Mouse (Mus musculus) thymus, postnatal 14 days (tissue): ENCODE results near the gene Akap12.

ENCODE experiments used
- DNase-seq: peaks from one replicate; pipeline ENCODE4 v3.0.0; 2021

Akap12 gene

DNA sequence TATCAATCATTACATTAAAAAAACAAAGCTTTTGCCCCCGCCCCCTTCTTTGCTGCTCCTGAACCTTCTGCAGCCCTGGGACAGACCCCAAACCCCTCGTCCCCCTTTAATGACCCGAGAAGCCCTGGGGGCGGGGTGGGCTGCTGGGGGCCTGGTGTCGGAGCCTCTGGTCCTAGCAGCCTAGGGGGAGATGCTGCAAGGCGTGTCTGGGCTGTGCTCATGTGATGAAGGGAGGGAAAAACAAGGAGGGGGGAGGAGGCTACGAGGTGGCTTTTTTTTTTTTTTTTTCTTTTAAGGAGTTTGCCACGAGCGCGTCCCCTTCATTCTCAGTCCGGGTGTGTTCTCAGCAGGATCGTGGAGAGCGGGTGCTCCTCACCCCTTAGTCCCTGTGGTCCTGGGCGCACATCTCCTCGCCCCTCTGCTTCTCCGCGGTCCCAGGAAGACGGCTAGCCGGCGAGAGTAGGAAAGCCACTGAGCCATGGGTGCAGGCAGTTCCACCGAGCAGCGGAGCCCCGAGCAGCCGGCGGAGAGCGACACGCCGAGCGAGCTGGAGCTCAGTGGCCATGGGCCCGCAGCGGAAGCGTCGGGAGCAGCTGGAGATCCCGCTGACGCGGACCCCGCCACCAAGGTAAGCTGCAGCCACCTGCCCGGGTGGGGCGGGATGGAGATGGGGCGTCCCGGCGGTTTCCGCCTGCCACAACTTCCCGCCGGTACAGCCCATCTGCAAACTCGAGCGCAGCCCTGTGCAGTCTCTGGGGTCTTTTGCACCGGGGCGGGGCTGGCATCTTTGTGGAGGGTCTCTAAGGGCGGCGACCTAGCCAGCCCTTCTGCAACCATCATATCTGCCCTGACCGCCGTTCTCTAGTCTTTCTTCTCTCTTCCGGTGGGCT lies at the start of gene Akap12:
Akap12 (plus strand) TSS at position 340 of the 890 bp plus-strand sequence.
- peak; percentile 85 for DNase-seq

DNA sequence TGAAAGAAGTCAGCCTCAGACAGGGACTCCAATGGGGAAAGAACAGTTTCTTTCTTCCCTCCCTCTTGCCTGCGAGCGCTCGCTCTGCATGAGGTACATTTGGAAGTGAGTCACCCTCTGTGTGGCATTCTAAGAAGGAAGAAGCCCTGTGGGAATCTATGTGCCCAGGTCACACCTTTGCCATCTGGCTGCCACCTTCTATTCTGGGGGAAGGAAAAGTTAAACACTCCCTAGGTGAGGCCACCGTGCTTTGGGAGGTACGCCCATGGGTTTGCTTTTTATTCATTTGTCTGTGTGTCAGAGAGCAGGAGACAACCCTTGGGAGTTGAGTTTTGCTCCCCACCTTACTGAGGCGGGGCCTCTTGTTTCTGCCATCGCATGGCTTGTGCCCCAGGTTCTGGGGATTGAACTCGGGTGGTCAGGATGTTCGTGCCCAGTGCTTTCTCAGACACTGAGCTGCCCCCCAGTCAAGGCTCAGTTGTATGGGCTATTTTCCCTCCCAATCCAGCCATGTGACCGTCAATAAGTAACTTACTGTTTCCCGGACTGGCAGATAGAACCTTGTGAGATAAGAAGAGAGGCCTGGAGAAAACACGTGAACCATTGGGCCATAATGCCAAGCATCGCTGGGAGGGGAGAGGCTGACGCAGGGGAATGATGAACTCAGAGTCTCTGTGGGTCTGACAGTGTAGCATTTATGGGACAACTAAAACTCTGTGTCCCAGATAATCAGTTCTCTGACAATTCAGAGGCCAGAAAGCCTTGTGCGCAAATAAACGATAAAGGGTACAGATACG lies 35.4 kb upstream of the Akap12 start:
- DNase-seq, result no peak

DNA sequence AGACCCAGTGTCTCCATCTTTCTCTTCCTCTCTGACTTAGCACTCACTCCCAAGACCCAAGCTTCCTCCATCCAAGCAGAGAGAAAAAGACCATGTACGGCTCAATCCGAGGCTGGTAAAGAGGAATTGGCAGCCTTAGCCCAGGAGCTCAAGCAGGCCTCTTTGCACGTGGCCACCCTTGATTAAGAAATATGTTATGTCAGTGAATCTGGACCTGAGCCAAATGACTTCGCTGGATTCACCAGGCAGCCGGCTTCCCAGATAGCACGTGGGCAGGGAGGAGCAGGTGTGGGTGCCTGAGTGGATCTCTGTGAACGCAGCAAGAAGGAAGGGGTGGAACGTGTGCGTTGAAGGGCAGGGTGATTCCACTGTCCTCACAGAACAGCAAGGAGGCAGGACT lies 33.1 kb upstream of the Akap12 start:
- no peak for DNase-seq

DNA sequence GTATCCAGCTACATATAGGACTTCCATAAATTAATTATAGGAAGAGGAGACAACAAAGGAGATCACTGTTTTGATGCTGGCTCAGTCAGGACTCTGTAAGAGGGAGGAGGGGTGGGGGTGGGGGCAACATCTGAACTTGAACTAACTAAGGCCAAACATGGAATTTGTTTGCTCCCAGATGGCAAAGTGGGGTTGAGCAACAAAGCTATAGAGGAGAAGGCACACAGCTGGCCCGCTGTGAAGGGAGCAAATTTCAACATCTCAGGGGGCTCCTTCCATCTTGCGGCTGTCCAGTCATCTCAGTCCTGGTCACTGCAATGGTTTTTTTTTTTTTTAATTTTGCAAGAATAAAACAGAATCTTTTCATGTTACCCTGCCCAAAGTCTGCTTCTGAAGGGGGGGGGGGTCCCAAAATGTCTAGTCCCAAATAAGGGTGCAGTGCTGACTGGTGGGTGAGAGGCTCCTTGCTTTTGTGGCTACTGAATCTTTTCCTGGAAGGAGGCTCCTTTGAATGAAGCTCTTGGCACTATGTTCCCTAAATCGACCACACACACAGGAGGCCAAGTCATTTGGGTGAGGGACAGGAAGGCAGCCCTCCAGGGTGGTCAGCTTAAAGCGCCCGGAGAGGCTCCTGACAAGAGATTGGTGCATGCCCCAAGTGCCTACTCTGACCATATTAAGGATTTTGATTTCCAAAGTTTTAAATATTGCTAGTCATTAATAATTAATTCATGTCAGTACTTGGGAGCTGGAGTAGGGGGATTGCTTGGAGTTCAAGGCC lies 26.2 kb upstream of the Akap12 start:
- no peak for DNase-seq

DNA sequence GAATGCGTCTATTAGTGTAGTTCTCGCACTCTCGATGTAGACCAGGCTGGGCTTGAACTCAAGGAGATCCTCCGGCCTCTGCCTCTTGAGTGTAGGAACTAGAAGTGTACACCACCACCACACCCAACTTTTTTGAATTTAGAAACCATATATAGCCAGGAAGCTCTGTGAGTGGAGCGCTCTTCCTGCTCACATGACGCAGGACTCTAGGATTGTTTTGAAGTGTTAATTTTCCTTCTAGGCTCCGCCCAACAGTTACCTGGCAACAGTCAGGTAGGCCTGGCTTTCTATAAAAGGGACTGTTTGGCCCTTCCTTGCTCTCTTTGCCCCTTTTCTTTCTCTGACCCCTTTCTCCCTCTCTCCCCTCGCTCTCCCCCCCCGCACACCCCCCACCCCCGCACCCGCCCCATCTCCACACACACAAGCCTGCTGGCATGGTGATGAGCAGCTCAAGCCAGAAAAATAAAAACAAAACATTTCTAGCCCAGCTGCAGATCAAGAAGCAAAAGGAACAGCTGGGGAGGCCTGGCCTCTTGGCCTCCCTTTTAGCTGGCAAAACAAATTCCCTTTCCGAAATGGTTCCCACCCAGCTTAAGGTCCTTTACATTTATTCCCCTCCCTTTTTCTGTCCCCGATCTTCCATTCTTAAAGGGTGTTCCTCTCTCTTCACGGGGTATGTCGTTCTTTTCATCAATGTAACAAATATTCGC lies 22.4 kb upstream of the Akap12 start:
- no peak for DNase-seq

DNA sequence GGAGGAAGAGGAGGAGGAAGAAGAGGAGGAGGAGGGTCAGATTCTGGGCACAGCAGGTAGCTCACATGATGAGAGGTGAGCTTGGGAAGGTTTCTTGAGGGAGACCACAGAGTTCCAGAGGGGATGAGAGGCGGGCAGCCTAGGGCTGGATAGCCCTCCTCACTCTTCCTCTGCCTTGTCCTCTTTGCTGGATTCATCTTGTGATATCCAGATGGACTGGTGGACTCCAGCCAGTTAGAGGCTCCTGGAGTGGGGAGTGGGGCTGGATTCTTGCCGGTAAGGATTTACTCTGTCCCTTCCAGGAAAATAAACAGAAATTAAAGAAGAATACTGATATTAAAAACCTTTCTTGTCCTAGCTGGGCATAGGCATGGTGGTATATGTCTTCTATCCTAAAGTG lies 20.4 kb upstream of the Akap12 start:
- DNase-seq, result no peak

DNA sequence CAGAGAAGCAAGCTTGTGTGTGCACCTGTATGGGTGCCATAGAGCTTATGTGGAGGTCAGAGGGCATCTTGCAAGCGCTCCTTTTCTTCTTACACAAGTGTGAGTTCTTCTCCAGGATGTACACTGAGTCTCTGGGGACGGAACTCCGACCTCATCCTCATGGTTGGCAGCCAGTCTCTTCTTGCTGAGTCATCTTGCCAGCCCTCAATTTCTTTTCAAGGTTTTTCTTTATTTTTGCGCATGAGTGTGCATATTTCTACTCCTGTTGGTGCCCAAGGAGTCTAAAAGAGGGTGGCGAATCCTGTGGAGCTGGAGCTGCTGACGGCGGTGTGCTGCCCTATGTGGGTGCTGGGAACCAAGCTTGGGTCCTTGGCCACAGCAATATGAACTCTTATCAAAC lies 19.8 kb upstream of the Akap12 start:
- no peak for DNase-seq

DNA sequence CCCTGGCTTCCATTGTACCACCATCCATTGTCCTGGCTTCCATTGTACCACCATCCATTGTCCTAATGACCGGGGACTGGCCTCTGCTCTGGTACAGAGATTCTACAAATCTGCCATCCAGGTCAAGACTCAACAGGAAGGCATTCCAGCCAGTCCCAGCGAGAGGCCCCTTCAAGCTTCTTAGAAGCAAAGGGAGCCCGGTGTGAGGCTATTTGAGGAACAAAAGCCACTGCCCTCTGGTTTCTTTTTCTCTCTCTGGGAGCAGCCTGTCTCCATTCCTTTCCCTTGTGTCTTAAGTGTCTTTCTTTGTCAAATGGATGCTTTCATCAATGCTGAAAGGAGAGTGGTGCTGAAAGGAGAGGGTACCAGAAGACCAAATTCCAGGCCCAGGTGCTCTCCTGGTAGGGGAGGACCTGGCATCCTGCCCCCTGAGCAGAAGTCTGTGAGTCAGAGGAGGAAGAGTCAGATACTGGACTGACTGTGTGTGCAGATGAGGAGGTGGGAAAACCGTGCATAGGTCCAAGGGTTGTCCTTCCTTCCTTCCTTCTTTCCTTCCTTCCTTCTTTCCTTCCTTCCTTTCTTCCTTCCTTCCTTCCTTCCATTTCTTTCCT lies 16.8 kb upstream of the Akap12 start:
- DNase-seq, result no peak

DNA sequence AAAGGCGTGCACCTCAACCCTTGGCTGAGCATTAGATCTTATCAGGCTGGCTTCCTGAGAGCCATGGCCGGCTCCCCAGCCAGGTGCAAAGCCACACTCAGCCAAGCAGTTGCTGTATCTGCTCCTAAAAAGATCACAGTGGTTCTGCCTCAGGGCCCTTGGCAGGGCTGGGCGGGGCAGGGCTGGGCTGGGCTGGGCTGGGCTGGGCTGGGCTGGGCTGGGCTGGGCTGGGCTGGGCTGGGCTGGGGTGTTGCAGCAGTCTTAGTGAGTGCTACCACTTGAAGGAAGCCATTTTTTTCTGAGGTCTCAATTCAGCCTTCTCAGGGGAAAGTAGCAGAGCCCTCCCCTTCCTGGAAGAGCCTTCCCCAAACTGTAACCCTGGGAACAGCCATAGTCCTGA lies 15.5 kb upstream of the Akap12 start:
- DNase-seq, result no peak

DNA sequence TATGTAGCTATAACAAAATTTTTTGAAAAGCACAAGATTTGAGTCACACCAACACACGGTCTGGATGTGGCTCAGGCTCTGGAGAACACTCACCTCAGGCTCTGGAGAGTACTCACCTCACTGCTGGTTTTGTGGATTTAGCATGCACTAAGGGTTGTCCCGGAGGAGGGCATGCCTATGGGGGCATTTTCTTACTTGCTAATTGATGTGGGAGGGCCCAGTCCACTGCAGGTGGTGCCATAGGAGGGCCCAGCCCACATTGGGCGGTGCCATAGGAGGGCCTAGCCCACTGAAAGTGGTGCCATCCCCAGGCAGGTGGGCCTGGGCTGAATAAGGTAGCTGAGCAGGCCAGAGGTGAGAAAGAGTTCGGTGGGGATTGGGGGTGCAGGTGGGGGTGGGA lies 12.6 kb upstream of the Akap12 start:
- DNase-seq, result no peak

DNA sequence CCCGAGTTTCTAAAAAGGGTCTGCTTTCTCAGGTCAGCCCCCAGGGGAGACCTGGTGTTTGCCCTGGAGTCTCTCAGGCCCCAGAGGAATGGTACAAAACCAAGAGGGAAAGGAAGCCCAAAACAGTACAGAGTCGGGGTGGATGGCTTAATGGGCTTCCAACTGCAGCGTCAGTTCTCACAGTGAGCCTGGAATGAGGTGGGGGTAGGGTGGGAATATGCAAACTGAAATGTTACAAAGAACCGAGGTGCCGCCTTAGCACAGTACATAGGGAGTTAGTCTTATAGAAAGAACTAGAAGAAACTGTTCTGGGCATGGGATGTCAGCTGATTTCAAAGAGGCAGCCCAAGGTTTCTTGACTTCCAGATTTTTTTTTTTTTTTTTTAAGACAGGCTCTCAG lies 11.7 kb upstream of the Akap12 start:
- no peak for DNase-seq

DNA sequence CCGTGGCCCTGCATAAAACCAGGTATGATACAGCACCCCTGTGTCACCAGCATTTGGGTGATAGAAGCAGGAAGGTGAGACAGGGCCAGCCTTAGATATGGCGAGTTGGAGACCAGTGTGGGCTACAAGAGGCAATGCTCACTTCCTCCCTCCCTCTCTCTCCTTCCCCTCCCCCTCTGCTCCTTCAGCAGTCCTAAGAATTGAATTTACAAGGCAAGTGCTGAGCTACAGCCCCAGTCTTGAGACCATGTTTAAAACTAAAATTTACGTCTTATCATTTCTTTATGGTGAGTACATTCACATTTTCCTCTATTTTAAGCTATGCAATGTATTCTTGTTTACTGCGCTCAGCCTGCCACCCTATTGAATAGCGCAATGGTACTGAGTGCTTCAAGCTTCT lies 5.3 kb upstream of the Akap12 start:
- DNase-seq, result peak; percentile 38

DNA sequence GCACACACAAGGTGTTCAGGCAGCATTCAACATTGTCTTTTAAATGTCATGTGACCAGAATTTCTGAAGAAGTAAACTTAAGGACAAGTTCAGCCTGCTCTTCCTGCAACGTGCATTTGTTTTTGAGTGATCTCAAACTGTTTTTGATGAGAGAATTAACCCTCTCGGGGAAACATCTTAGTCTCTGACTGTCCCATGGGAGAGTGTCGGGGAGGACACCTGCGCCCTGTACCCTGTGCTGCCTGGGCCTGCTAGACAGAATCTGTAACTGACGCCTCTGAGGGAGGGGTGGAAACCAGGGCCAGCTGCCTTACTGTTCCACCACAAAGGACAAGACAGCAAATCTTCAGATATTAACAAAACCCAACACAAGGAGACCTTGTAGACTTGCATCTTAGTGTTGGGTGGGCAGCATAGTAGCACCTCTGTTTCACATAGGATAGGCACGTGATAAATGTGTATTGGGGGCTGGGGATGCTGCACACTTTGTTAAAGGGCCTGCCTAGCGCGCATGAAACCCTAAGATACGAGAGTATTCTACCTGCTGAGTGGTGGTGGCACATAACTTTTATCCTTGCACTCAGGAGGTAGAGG lies 4.7 kb upstream of the Akap12 start:
- DNase-seq, result peak; percentile 58

DNA sequence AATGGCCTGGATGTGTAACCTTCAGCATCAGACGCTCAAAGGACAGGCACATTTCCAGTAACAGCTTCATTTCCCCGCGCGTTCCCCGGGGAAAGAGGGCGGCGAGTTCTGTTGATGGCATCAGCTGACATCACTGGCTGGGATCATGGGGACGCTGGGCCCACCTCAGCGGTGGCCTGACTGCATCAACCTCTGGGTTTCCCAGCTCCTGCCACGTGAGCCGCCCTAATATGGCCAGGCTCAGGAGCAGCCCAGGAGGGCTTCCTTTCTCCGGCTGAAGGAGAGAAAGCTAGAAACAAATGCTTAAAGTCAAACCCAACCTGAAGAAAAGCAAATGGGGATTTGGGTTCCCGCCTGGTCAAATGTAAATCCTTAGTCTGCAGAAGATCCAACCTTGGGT lies 539 bp upstream of the Akap12 start:
- peak; percentile 24 for DNase-seq

DNA sequence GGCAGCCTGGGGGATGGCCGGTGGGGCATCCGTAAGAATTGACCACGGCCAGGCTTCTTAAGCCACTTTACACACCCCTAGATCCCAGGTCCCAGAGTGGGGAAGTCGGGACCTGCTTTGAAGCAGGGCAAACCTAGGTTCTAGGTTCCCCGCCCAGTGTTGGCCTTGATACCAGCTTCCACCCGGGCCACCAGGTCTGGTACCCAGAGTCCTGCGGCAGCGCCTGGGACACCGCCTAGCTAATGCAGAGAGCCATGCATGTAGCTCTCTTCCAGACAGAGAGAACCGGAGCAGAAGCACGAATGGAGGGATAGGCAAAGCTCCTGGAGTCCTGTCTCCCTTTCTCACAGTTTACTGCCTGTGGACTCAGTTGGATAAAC lies 741 bp downstream of the Akap12 start:
- peak; percentile 40 for DNase-seq

DNA sequence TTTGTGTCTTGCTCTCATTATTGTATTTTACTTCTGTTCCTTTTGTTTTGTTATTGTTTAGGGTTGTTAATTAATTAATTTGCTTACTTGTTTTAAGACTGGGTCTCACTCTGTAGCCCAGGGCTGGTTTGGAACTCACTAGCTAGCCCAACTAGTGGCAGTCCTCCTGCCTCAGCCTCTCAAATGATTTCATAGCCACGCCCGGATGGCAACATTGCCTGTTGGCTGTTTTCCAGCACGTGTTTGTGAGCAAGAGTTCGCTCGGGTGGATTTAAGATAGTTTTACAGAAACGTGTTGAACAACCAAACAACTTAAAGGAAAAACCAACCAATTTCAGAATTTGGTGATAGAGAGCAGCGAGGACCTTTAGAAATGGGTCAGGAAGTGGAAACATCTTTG lies 1.3 kb downstream of the Akap12 start:
- no peak for DNase-seq

DNA sequence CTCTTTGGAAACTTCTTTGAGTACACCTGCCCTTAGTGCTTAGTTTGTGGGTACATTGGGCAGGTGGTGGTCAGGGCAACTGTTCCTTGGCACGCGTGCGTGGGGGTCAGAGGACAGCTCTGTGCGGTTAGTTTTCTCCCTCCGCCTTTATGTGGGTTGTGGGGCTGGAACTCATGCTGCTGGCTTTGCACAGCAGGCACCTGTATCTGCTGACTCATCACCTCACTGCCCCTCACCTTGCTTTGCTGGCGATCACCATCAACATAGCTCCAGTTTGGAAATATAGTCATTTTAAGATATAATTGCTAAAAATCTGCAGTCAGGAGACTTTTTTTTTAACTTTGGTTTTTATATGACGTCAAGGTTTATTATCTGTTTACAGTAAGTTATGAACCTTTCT lies 2.0 kb downstream of the Akap12 start:
- no peak for DNase-seq

DNA sequence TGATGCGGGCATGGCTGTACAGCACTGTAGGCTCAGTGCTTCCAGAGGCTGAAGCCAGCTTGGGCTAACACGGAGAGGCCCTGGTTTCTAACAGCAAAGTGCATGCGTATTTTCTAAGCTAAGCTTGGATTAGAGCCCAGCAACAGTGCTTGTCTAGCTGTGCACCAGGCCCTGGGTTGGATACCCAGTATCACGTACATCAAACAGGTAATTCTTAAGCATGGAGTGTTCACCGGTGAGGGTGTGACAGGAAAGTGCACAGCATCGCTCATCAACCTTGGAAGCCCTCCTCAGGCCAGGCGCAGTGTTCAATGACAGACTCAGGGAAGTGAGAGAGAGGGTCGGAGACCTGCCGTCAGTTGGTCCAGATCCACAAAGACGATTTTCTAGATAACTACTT lies 9.4 kb downstream of the Akap12 start:
- DNase-seq, result no peak

DNA sequence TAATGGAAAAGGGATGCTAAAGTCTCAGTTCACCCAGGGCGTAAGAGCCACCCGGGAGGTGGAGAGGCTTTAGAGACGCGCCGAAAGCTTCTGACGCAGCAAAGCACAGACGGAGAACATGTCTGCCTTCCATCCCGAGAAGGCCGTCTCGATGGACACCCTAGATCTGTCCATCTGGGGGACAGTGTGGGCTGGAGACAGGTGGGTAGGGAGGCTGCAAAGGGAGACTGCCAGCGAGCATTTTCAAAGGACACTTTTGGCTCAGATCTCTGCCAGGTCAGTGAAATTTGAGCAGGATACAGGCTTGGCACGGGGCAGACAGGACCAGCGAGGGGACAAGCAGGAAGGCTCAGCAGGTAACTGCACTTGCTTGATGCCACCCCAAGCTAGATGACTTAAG lies 9.9 kb downstream of the Akap12 start:
- DNase-seq, result no peak

DNA sequence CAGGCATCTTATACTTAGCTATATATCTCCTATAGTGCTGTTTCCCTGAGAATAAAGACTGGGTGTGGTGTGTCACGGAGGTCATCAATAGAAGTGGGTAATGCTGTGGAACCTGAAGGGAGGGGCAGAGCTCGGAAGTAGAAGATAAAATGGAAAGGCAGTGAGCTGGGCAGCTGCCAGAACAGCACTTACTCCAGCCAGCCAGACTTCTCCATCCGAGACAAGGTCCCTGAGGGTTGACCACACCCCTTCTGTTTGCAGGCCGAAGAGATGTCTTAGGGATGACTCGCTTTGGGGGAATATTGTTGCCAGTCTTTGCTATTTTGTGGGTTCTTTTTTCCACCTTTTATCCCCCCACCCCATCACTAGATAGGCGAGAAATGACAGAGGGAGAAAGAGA lies 11.9 kb downstream of the Akap12 start:
- no peak for DNase-seq

DNA sequence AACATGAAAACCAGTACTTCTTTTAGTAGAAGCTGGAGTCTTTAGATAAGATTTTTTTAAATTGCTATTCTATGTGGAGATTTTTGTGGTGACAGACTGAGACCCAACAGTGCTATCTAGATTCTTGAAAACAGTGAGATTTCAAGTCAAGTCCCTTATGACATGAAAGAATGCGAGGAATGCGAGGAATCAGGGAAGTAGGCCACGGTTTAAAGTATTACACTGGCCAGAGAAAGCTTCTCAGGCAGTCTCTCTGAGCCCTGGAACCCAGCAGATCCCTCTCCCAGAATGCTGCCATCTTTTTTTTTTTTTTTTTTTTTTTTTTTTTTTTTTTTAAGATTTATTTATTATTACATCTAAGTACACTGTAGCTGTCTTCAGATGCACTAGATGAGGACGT lies 16.2 kb downstream of the Akap12 start:
- no peak for DNase-seq

DNA sequence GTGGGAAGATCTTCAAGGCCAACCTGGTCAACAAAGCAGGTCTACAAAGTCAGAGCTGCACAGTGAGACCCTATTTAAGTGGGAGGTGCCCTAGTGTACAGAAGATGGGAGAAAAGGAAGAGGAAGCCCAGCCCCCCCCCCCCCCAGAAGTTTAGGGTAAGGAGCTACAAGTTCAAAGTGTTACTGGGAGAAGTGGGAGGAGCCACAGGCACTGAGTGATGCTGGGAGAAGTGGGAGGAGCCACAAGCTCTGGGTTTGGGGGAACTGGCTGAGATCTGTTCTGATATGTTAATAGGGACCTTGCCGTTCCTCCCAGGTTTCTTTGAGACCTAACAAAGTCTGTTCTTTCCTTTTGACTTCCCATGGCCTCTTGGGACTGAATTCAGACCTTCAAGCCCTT lies 18.6 kb downstream of the Akap12 start:
- DNase-seq, result no peak
